Mouse (Mus musculus) layer of hippocampus, adult 9-10 months (tissue): ENCODE measurements around the gene Brinp2.

Source experiments
- DNase-seq: peaks from one replicate; pipeline ENCODE4 v3.0.0; 2022; ENCODE audit warnings: low spot score

Gene Brinp2

DNA sequence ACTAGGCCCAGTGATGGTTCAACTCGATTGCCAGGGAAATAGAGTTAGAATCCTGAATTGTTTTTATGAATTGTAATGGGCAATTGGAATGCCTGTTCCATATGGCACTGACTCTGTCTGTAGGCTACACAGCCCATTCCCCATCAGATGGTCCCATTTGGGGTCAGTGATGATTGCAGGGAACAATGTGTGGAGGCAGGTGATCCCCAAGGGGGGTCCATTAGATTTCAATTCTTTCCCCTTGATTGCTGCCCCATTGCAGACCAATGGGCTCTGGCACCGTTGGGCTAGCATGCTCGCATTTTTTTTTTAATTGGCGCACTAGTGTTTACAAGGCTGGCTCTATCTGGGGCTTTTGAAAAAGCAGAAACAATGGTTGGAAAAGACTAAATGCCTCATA is 136.0 kb downstream of the Brinp2 start:
- DNase-seq, result no peak

DNA sequence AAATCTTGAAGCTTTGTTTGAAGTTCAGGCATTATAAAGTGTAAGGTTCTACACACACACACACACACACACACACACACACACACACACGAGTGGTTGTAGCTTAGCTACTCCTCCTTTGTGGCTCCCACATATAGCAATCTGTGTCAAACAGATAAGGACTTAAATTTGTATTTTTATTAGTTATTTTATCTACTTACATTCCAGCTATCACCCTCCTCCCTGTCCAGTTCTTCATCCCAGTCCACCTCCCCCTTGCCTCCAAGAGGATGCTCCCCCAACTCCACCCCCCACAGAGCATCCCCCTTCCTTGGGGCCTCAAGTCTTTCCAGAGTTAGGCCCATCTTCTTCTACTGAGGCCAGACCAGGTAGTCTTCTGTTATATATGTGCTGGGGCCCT is 137.4 kb downstream of the Brinp2 start:
- no peak for DNase-seq

DNA sequence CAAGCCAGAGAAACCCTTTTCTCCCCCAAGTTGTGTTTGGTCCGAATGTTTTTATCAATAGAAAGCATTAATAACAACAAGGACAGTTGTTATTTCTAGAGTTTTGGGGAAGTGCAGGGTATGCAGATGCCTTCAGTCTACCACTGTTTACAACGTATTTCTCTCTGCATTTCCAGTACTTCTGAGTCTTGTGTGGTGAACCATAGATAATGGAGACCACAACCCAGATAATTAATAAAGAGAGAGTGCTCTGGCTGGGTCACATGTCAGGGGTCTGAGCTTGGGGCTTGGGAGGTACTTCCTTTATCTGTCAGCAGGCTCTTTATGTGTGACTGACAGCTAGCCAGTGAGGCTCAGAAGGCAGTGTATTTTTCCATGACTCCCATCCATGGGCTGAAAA is 137.8 kb downstream of the Brinp2 start:
- DNase-seq, result no peak

DNA sequence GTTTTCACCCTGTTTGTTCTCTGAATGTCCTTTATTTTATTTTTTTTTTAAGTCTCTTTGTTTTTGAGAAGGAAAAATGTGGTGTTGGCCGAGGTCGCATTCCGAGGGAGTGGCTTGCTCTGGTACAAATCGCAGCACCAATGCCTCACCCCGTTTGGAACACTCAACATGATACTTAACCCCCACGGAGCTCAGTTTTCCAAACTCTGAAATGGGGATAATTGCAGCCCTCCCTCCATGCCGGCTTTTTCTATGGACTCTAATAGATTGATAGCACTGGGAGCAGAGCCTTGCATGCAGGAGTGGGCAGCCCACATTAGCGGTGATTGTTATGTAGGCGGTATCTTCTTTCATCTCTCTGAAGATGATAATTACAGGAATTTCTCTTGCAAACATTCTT is 140.5 kb downstream of the Brinp2 start:
- no peak for DNase-seq

DNA sequence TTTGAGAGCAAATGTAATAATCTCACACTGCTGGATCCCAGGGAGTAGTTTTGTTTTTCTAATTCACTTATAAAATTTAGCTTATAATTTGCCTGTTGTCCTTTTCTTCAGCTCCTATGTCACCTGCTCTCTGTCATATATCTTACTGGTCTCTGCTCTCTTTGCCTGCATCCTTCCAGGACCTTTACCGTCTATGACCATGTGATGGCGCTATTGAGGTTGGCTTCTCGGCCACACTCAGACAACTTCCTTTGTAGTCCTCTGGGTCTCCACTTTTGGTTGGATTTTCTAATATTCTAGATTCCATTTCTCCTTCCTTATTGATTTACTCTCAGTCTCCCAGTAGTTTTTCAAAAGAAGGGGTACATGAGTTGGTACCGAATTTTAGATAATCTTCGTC is 141.4 kb downstream of the Brinp2 start:
- DNase-seq, result no peak

DNA sequence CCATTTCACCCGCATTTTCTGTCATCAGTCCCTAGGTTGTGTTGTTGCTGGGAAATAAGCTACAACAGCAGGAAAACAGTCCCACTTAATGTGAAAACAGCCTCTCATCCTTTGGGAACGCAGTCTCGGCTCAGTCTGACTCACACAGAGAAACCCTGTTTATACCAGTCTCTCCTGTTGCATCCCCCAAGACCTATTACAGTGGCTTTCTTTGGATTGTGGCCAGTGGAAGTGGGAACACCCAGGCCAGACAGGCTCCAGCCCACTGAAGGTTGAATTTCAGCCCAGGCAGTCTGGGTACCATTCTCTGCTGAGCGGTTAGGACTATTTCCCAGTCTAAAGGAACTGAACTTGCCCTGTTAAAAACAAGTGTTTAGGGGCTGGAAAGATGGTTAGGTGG is 142.4 kb downstream of the Brinp2 start:
- DNase-seq, result no peak

DNA sequence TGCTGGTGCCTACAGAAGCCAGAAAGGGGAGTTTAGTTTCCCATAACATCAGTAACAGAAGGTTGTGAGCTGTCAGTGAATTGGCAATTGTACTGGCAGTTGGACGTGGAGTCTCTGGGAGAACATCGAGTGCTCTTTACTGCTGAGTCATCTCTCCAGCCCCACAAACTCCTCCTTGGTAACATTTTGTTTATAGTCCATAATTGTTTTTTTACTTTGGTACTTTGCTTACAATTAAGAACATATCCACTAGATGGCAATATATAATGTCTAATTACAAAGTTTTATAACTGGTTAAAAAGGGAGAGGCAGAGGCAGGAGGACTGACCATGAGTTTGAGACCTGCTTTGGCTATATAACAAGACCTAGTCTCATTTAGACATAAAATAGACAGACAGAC is 148.5 kb downstream of the Brinp2 start:
- no peak for DNase-seq

DNA sequence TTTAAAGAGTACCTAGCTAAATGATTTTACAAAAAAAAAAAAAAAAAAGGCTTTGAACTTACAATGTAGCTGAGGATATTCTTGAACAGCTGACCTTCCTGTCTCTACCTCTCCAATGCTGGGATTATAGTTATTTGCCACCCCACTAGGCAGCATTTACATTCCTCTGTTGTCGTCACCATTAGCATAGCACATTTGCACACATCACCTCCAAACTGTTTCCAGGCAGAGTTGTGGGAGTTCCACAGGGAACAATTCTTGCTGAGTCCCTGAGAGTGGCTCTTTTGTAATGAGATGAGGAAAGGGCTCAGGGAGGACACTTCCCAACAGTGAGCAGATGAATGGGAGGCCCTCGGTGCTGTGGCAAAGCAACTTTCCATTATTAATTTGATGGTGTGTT is 153.2 kb downstream of the Brinp2 start:
- DNase-seq, result no peak
